Mouse (Mus musculus): ENCODE results near the gene Samm50. TPM values are rescaled to one million over a fixed set of nuclear protein-coding genes. Genes with fewer than 3 reads are reported as not detected.

Gene Samm50
- total and polyA plus RNA-seq, 2 experiments: 11.5 to 46.4 TPM

DNA sequence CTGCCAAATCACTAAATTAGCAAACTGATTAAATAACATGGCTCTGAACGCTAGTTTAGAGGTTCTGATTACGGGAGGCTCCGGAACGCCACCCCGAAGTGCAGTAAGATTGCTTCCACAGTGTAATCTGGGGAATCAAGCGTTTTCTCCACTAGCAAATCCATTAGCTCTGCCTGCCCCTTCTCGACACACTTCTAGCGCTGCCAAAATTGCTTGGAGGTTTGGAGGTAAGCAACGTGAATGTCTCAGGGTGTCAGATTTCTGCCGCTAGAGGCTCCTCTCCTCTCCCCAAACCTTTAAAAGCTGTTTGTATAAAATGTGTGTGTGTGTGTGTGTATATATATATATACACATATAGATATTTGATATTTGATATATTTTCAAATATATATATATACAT, 32.7 kb downstream of the Samm50 start:
- no peaks in the 10 kb centered on the region for H3K27me3 ChIP-seq (ENCODE audit: control insufficient read depth, insufficient read depth, low read length)

DNA sequence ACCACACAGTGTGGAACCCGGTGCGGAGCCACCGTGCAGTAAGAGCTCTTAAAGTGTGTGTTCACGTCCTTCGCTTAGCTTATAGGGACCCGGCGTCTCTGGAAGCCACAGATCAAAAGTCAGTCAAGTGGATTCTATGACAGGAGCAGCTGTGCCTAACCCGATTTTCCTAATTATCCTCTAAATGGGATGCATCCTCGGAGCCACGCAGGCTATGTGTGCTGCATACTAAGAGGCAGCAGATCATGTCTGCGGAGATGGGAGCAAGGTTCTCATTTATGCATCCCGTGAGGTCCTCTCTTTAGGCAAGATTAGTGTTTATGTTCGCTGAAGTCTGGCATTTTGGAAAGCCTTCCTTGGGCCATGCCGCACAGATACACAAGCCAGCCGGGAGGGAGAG, 34.9 kb downstream of the Samm50 start:
- H3K36me3 ChIP-seq (ENCODE audit: control insufficient read depth, insufficient read depth, low read length): no peaks in the 10 kb centered on the region
- H3K79me2 ChIP-seq (ENCODE audit: control insufficient read depth, insufficient read depth, low read length): no peaks in the 10 kb centered on the region
- no peaks in the 10 kb centered on the region for H3K4me1 ChIP-seq (ENCODE audit: control insufficient read depth, insufficient read depth, low read length)
- H3K27ac ChIP-seq (replicated peaks; ENCODE audit: insufficient read depth, low read depth, low read length): no peak overlapping the region
- 92% methylated on average over 15 of the region's 15 CpGs for WGBS
- H3K9ac ChIP-seq (ENCODE audit: low read depth, low read length): no peak overlapping the region
- TF ChIP-seq POLR2A (IDR thresholded peaks at IDR 0.05; ENCODE audit: extremely low read depth, insufficient read depth, low read length) (no peak), CTCF (IDR thresholded peaks at IDR 0.05; ENCODE audit: low read depth, low read length) (no peak)
- DNase-seq (ENCODE audit: extremely low read depth, low read depth, low spot score): no peak
- no peaks in the 10 kb centered on the region for H3K27me3 ChIP-seq (ENCODE audit: control insufficient read depth, insufficient read depth, low read length)
- no peak overlapping the region for H3K4me3 ChIP-seq (ENCODE audit: insufficient read depth, low read depth, low read length)

More for the DNA sequence above, 32.7 kb downstream of the Samm50 start:
- no peaks in the 10 kb centered on the region for H3K79me2 ChIP-seq (ENCODE audit: control insufficient read depth, insufficient read depth, low read length)
- DNase-seq (ENCODE audit: extremely low read depth, low read depth, low spot score): no peak
- H3K4me1 ChIP-seq (ENCODE audit: control insufficient read depth, insufficient read depth, low read length): no peaks in the 10 kb centered on the region
- no peak overlapping the region for H3K4me3 ChIP-seq (ENCODE audit: insufficient read depth, low read depth, low read length)
- H3K9ac ChIP-seq (ENCODE audit: low read depth, low read length): no peak overlapping the region
- TF ChIP-seq CTCF (IDR thresholded peaks at IDR 0.05; ENCODE audit: low read depth, low read length) (no peak), POLR2A (IDR thresholded peaks at IDR 0.05; ENCODE audit: extremely low read depth, insufficient read depth, low read length) (no peak)
- H3K27ac ChIP-seq (replicated peaks; ENCODE audit: insufficient read depth, low read depth, low read length): no peak overlapping the region
- 54% methylated on average over 10 of the region's 10 CpGs for WGBS
- no peaks in the 10 kb centered on the region for H3K36me3 ChIP-seq (ENCODE audit: control insufficient read depth, insufficient read depth, low read length)

DNA sequence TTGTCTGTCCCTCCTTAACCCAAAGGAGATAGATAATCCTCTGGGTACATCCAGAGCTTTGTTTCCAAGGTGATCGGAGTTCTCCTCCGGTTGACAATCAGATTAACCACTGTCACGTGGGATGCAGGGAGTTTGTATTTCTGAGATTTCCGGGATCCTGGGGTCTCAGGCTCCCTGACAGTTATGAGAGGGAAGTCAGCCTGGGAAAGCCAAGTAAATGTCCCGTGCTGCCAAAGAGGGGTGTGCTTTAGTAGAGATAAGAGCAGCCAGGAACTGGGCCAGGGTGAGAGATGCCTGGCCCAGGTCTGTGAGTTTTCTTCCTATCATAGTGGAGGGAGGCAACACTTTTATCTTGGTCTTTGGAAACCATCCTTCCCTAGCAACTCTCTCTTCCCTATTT, 38.6 kb downstream of the Samm50 start:
- 0 out of 2 replicates have a peak, but pooled peaks cover 3% of the 10 kb centered on the region for H3K4me1 ChIP-seq (ENCODE audit: control insufficient read depth, insufficient read depth, low read length)
- WGBS: 33% methylated on average over 5 of the region's 5 CpGs
- no peak overlapping the region for H3K27ac ChIP-seq (replicated peaks; ENCODE audit: insufficient read depth, low read depth, low read length)
- no peaks in the 10 kb centered on the region for H3K36me3 ChIP-seq (ENCODE audit: control insufficient read depth, insufficient read depth, low read length)
- H3K4me3 ChIP-seq (ENCODE audit: insufficient read depth, low read depth, low read length): no peak overlapping the region
- H3K9ac ChIP-seq (ENCODE audit: low read depth, low read length): no peak overlapping the region
- TF ChIP-seq POLR2A (IDR thresholded peaks at IDR 0.05; ENCODE audit: extremely low read depth, insufficient read depth, low read length) (no peak), CTCF (IDR thresholded peaks at IDR 0.05; ENCODE audit: low read depth, low read length) (no peak)
- no peaks in the 10 kb centered on the region for H3K79me2 ChIP-seq (ENCODE audit: control insufficient read depth, insufficient read depth, low read length)
- no peaks in the 10 kb centered on the region for H3K27me3 ChIP-seq (ENCODE audit: control insufficient read depth, insufficient read depth, low read length)
- no peak for DNase-seq (ENCODE audit: extremely low read depth, low read depth, low spot score)

DNA sequence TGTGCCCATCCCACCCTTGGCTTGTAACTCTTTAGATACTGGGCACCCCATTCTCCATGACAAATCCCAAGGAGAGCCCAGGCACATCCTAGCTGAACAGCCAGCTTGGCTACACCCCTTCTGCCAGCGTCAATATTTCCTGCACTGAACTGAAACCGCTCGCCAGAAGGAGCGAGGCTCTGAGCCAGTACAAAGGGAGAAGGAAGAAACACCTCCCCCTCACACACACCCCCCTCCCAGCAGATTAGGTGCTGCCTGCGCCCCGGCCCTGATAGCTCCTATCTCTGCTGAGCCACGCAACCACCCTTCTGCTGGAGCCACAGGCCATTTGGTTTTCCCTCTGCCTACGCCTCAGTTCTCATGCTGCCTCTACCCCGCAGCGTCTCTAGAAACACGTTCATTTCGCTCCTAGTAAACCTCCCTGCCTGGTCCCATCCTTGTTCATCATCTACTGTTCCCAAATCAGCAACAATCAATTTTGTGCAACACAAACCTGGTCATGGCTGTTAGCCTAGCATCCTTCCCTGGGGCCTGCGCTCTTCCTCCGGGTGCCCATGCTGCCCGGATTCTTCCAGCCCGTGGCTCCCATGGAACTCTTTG, 39.2 kb downstream of the Samm50 start:
- 0 out of 2 replicates have a peak, but pooled peaks cover 3% of the 10 kb centered on the region for H3K4me1 ChIP-seq (ENCODE audit: control insufficient read depth, insufficient read depth, low read length)
- WGBS: 15% methylated on average over 16 of the region's 16 CpGs
- no peak for DNase-seq (ENCODE audit: extremely low read depth, low read depth, low spot score)

DNA sequence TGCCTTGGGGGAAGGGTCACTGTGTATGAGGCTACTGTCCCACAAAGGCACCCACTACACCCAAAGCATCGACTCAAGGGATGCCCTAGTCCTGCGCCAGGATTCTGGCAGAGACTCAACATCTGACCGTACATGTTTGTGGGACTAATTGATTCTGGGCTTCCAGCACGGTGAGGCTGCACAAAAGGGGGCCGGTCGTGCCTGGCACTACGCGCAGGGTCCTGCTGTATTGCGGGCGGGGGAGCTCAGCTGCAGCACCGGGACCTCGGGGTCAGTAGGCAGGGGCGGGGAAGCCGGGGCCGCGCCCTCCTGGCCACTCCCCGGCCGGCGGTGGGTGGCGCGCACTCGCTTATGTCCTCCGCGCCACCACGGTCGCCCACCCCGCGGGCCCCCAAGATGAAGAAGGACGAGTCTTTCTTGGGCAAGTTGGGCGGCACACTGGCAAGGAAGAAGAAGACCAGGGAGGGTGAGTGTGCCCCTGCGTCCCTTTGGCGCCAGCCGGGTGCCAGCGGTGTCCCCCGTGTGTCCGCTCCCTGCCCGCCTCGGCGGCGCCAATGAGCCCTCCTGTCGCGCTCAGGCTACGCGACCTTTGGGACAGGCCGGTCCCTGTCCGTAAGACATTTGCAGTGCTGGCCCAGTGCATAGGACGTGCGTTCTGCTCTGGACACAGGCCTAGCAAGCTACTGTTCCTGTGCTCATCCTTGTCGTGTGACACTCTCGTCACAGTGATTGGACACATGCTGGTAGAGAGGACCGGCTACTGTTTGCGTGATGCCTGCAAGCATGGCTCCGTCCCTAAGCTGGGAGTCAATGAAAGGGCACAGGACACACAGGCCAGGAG, 39.9 kb downstream of the Samm50 start, which contains the start of gene Parvb:
TSS of gene Parvb (plus strand) at position 323 of the 841 bp plus-strand sequence.
- Histone ChIP-seq H3K36me3 (ENCODE audit: control insufficient read depth, insufficient read depth, low read length) (no peaks in the 10 kb centered on the region), H3K4me1 (ENCODE audit: control insufficient read depth, insufficient read depth, low read length) (0 out of 2 replicates have a peak, but pooled peaks cover 3% of the 10 kb centered on the region), H3K27ac (replicated peaks; ENCODE audit: insufficient read depth, low read depth, low read length) (peak within 1 kb of the TSS; percentile 42), H3K4me3 (ENCODE audit: insufficient read depth, low read depth, low read length) (peak within 1 kb of the TSS; percentile 73), H3K9ac (ENCODE audit: low read depth, low read length) (peak within 1 kb of the TSS; percentile 67), H3K79me2 (ENCODE audit: control insufficient read depth, insufficient read depth, low read length) (no peaks in the 10 kb centered on the region), H3K27me3 (ENCODE audit: control insufficient read depth, insufficient read depth, low read length) (no peaks in the 10 kb centered on the region)
- DNase-seq (ENCODE audit: extremely low read depth, low read depth, low spot score): no peak
- TF ChIP-seq CTCF (IDR thresholded peaks at IDR 0.05; ENCODE audit: low read depth, low read length): no peak
- TF ChIP-seq POLR2A (IDR thresholded peaks at IDR 0.05; ENCODE audit: extremely low read depth, insufficient read depth, low read length): no peak
- 3% methylated on average over 53 of the region's 53 CpGs for WGBS

More for the DNA sequence above, 39.2 kb downstream of the Samm50 start:
- peak overlapping the region; percentile 54 for H3K9ac ChIP-seq (ENCODE audit: low read depth, low read length)
- no peaks in the 10 kb centered on the region for H3K36me3 ChIP-seq (ENCODE audit: control insufficient read depth, insufficient read depth, low read length)
- H3K79me2 ChIP-seq (ENCODE audit: control insufficient read depth, insufficient read depth, low read length): no peaks in the 10 kb centered on the region
- TF ChIP-seq CTCF (IDR thresholded peaks at IDR 0.05; ENCODE audit: low read depth, low read length) (no peak), POLR2A (IDR thresholded peaks at IDR 0.05; ENCODE audit: extremely low read depth, insufficient read depth, low read length) (no peak)
- H3K4me3 ChIP-seq (ENCODE audit: insufficient read depth, low read depth, low read length): peak overlapping the region; percentile 73
- H3K27ac ChIP-seq (replicated peaks; ENCODE audit: insufficient read depth, low read depth, low read length): peak overlapping the region; percentile 42
- H3K27me3 ChIP-seq (ENCODE audit: control insufficient read depth, insufficient read depth, low read length): no peaks in the 10 kb centered on the region
